Mouse (Mus musculus) heart, embryonic 15.5 days (tissue): ENCODE measurements around the gene Mipol1. TPM values are rescaled to one million over a fixed set of nuclear protein-coding genes. Genes with fewer than 3 reads are reported as not detected.
A peak's percentile ranks its signal among the peaks of the same experiment; 100 is the strongest.

Source experiments
- ATAC-seq: fragments of 200-750 bp; cut with Nextera tagmentation; replicated peaks from 2 replicates; pipeline ENCODE4 v1.8.0; 2017; ENCODE audit warnings: low read depth, moderate TSS enrichment; ENCODE audit not compliant: insufficient number of reproducible peaks, insufficient read depth, low FRiP score
- H3K27ac ChIP-seq: fragments of 300-500 bp; sonication (generic); 2 replicates; pipeline ENCODE4 v1.5.1; 2015; ENCODE audit warnings: mild to moderate bottlenecking, inconsistent platforms
- H3K27me3 ChIP-seq: fragments of 300-500 bp; sonication (generic); 2 replicates; pipeline ENCODE4 v1.6.1; 2015; ENCODE audit warnings: inconsistent platforms
- H3K36me3 ChIP-seq: fragments of 300-500 bp; sonication (generic); 2 replicates; pipeline ENCODE4 v1.6.1; 2015; ENCODE audit warnings: mild to moderate bottlenecking, inconsistent platforms
- H3K4me1 ChIP-seq: fragments of 300-500 bp; sonication (generic); replicated peaks from 2 replicates; pipeline ENCODE4 v1.6.1; 2015; ENCODE audit warnings: inconsistent platforms
- H3K4me2 ChIP-seq: fragments of 300-500 bp; sonication (generic); 2 replicates; pipeline ENCODE4 v1.6.1; 2015; ENCODE audit warnings: inconsistent platforms, mild to moderate bottlenecking, moderate library complexity
- H3K4me3 ChIP-seq: fragments of 300-500 bp; sonication (generic); 2 replicates; pipeline ENCODE4 v1.5.1; 2015; ENCODE audit warnings: mild to moderate bottlenecking, inconsistent platforms
- H3K9ac ChIP-seq: fragments of 300-500 bp; sonication (generic); 2 replicates; pipeline ENCODE4 v1.6.1; 2015; ENCODE audit warnings: mild to moderate bottlenecking, inconsistent platforms
- H3K9me3 ChIP-seq: fragments of 300-500 bp; sonication (generic); replicated peaks from 2 replicates; pipeline ENCODE4 v1.6.1; 2016; ENCODE audit warnings: inconsistent platforms
- WGBS: fragments of 180-500 bp; shearing (Covaris S2); methylation state at CpG from one replicate; pipeline ENCODE4 v1.1.7; 2015; ENCODE audit warnings: mixed read lengths; 5-methylcytosine and 5-hydroxymethylcytosine counted together
- polyA plus RNA-seq: library from polyadenylated mRNA; unstranded; fragments of >200 nt; fragmentation: Nextera tagmentation; extraction: Ambion mirVana; gene quantifications from 2 replicates; pipeline ENCODE4 v1.2.1, GENCODE M21; 2015

Mipol1 gene
- polyA plus RNA-seq, 1 experiment from 2014 or later, result 8.2 TPM

DNA sequence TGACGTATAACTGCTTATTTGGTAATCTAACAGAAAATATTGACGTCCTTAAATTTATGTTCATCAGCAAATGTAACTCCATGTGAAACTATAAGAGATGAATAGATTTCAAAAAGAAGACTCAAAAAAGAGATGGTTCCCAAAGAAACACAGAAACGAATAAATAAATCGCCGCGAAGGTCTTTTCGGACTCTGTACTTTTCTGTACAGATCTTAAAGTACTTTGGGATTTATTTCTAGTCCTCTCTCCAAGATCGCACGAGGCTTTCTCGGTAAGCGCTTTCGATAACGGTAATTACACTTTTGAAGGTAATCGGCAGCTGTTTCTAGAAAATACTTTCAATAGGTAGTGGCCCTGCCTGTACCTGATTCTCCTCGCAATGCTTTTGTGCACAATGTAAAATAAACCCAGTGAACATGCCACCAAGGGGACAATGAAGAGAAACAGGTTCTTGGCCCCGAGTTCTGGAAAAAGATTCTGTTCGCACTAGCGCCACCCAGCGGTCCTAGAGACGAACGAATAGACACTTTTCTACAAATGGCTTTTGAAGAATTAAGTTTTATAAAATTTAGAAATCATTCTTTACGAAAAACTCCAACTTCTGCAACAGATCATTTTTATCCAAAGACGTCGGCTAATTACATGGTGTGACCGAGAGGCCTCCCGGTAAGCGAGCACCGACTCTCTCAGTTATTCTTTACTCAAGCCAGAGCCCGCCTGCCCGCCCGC, 314.6 kb downstream of the Mipol1 start:
- 3% methylated on average over 31 of the region's 31 CpGs for WGBS
- peak overlapping the region; percentile 98 for H3K4me2 ChIP-seq
- peaks cover 93% of the 10 kb centered on the region for H3K27me3 ChIP-seq
- H3K36me3 ChIP-seq, result no peaks in the 10 kb centered on the region
- peaks cover 34% of the 10 kb centered on the region for H3K4me1 ChIP-seq
- no peak for ATAC-seq
- peak overlapping the region; percentile 48; the same call in 1 of the 2 replicates for H3K9ac ChIP-seq
- H3K27ac ChIP-seq, result no peak overlapping the region
- H3K4me3 ChIP-seq, result peak overlapping the region; percentile 59
- no peaks in the 10 kb centered on the region for H3K9me3 ChIP-seq

DNA sequence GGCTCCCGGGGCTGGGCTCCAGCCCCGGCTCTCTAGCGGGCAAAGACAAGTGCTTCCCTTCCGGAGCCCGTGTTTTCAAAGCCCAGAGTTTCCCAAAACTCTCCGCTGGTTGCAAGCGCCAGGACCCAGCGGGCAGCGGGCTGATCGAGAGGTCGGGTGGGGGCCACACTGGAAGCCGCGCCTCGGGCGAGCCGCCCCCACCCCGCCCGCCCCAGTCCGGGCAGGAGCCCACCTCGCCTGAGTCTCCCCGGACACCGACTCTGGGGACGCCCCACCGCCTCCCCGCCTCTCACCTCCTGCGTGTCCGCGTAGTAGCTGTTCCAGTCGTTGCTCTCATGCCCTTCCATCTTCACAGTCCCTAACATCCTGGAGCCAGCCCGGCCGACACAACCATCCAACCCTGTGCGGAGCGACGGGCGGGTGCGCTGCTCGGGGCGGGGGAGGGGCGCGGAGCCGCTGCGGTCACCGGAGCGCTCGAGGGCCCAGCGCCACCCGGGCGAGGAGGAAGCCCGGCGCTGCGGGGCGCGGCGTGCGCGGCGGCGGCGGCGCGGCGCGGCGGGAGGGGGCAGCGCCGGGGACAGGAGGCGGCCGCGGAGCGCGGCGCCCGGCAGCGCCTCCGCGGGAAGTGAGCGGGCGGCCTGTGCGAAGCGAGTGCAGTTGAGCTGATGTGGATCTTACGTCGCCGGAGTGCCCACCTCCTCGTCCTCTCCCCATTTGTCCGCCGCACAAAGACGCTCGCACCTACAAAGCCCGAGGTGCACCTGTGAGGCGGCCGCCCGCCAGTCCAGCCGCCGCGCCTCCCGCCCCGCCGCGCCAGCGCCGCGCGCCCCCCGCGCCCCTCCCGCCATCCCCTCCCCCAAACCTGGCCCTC, 315.4 kb downstream of the Mipol1 start:
- under 1% methylated on average over 76 of the region's 106 CpGs for WGBS
- H3K36me3 ChIP-seq, result no peaks in the 10 kb centered on the region
- peak overlapping the region; percentile 48 for H3K9ac ChIP-seq
- H3K9me3 ChIP-seq, result no peaks in the 10 kb centered on the region
- H3K27ac ChIP-seq, result no peak overlapping the region
- peaks cover 34% of the 10 kb centered on the region for H3K4me1 ChIP-seq
- H3K4me3 ChIP-seq, result peak overlapping the region; percentile 59
- H3K27me3 ChIP-seq, result peaks cover 96% of the 10 kb centered on the region
- peak overlapping the region; percentile 98 for H3K4me2 ChIP-seq
- ATAC-seq, result peak; percentile 40

Other genes starting within 250 kb of the Mipol1 start
- 0.21 and 0.27 TPM in 2 replicates for gene Slc25a21, start 33.0 kb upstream of the Mipol1 start, polyA plus RNA-seq
- gene Prps1l3, start within 50 bp of the Mipol1 start, polyA plus RNA-seq, result 29.6 and 37.8 TPM in 2 replicates